Mouse (Mus musculus) neural tube, embryonic 11.5 days (tissue): ENCODE results near the gene 2310022B05Rik. TPM values are rescaled to one million over a fixed set of nuclear protein-coding genes. Genes with fewer than 3 reads are reported as not detected.
A peak's percentile ranks its signal among the peaks of the same experiment; 100 is the strongest.

Source experiments
- ATAC-seq: fragments of 200-750 bp; cut with Nextera tagmentation; 2 replicates; pipeline ENCODE4 v1.8.0; 2017; ENCODE audit warnings: moderate number of reproducible peaks, mild to moderate bottlenecking, moderate TSS enrichment, moderate library complexity; ENCODE audit not compliant: insufficient read depth, low FRiP score, low TSS enrichment
- DNase-seq: peaks from one replicate; pipeline ENCODE4 v3.0.0-alpha.2; 2015; ENCODE audit warnings: low spot score
- H3K27ac ChIP-seq: fragments of 300-500 bp; sonication (generic); 2 replicates; pipeline ENCODE4 v1.5.1; 2014; ENCODE audit warnings: low read depth, mild to moderate bottlenecking, low read length
- H3K27me3 ChIP-seq: fragments of 300-500 bp; sonication (generic); 2 replicates; pipeline ENCODE4 v1.6.1; 2014; ENCODE audit warnings: mild to moderate bottlenecking, low read length, mixed read lengths; ENCODE audit not compliant: control insufficient read depth, insufficient read depth
- H3K36me3 ChIP-seq: fragments of 300-500 bp; sonication (generic); 2 replicates; pipeline ENCODE4 v1.6.1; 2014; ENCODE audit warnings: mild to moderate bottlenecking, low read length, moderate library complexity, mixed read lengths; ENCODE audit not compliant: control insufficient read depth, insufficient read depth
- H3K4me1 ChIP-seq: fragments of 300-500 bp; sonication (generic); 2 replicates; pipeline ENCODE4 v1.6.1; 2014; ENCODE audit warnings: low read length, mixed read lengths; ENCODE audit not compliant: control insufficient read depth, insufficient read depth
- H3K4me2 ChIP-seq: fragments of 300-500 bp; sonication (generic); 2 replicates; pipeline ENCODE4 v1.6.1; 2014; ENCODE audit warnings: low read depth, mild to moderate bottlenecking, moderate library complexity
- H3K4me3 ChIP-seq: fragments of 300-500 bp; sonication (generic); 2 replicates; pipeline ENCODE4 v1.5.1; 2014; ENCODE audit warnings: low read depth, low read length
- H3K9ac ChIP-seq: fragments of 300-500 bp; sonication (generic); 2 replicates; pipeline ENCODE4 v1.6.1; 2014; ENCODE audit warnings: mild to moderate bottlenecking, low read length
- H3K9me3 ChIP-seq: fragments of 300-500 bp; sonication (generic); 2 replicates; pipeline ENCODE4 v1.6.1; 2016; ENCODE audit warnings: low read length; ENCODE audit not compliant: control insufficient read depth
- WGBS: fragments of 180-500 bp; shearing (Covaris S2); extraction: QIAGEN DNeasy Blood & Tissue Kit; methylation state at CpG from one replicate; pipeline ENCODE4 v1.1.7; 2014; 5-methylcytosine and 5-hydroxymethylcytosine counted together
- polyA plus RNA-seq: library from polyadenylated mRNA; unstranded; fragments of >200 nt; fragmentation: Nextera tagmentation; extraction: Ambion mirVana; gene quantifications from 2 replicates; pipeline ENCODE4 v1.2.1, GENCODE M21; 2014

2310022B05Rik gene
- polyA plus RNA-seq, 1 experiment from 2014 or later: 34.3 TPM

- no peak for DNase-seq
- Histone ChIP-seq H3K27me3 (no peaks in the 10 kb centered on the region), H3K4me1 (no peaks in the 10 kb centered on the region), H3K9me3 (no peaks in the 10 kb centered on the region), H3K27ac (no peak overlapping the region), H3K36me3 (no peaks in the 10 kb centered on the region), H3K4me2 (no peak overlapping the region), H3K4me3 (no peak overlapping the region), H3K9ac (no peak overlapping the region)
- WGBS: 61% methylated on average over 7 of the region's 7 CpGs
- ATAC-seq: no peak
Measured at GRCm38 (mm10) chr8:124631966-124632365, 31.2 kb downstream of the 2310022B05Rik start.

GRCm38 (mm10) chr8:124630891-124631290 lies 32.3 kb downstream of the 2310022B05Rik start:
- DNase-seq (no peak), ATAC-seq (no peak)
- Histone ChIP-seq H3K4me2 (no peak overlapping the region), H3K27ac (no peak overlapping the region), H3K9me3 (no peaks in the 10 kb centered on the region), H3K36me3 (no peaks in the 10 kb centered on the region), H3K4me3 (no peak overlapping the region), H3K27me3 (no peaks in the 10 kb centered on the region), H3K9ac (no peak overlapping the region), H3K4me1 (no peaks in the 10 kb centered on the region)
- WGBS: 89% methylated on average over 4 of the region's 4 CpGs

- no peaks in the 10 kb centered on the region for H3K36me3 ChIP-seq
- no peaks in the 10 kb centered on the region for H3K4me1 ChIP-seq
- ATAC-seq (no peak), DNase-seq (no peak)
- H3K9ac ChIP-seq: no peak overlapping the region
- WGBS: 84% methylated on average over 6 of the region's 6 CpGs
- no peaks in the 10 kb centered on the region for H3K27me3 ChIP-seq
- no peak overlapping the region for H3K4me3 ChIP-seq
- H3K4me2 ChIP-seq: no peak overlapping the region
- no peak overlapping the region for H3K27ac ChIP-seq
- H3K9me3 ChIP-seq: no peaks in the 10 kb centered on the region
Measured at GRCm38 (mm10) chr8:124630489-124630888, 32.7 kb downstream of the 2310022B05Rik start.

- WGBS: 86% methylated on average over 9 of the region's 9 CpGs
- Histone ChIP-seq H3K9ac (no peak overlapping the region), H3K27ac (no peak overlapping the region), H3K9me3 (no peaks in the 10 kb centered on the region), H3K36me3 (no peaks in the 10 kb centered on the region), H3K27me3 (no peaks in the 10 kb centered on the region), H3K4me1 (no peaks in the 10 kb centered on the region), H3K4me2 (no peak overlapping the region), H3K4me3 (no peak overlapping the region)
- DNase-seq (no peak), ATAC-seq (no peak)
Measured at GRCm38 (mm10) chr8:124626251-124626650, 36.9 kb downstream of the 2310022B05Rik start.

- DNase-seq: no peak
- H3K27ac ChIP-seq: no peak overlapping the region
- no peaks in the 10 kb centered on the region for H3K9me3 ChIP-seq
- WGBS: 49% methylated on average over 5 of the region's 5 CpGs
- H3K4me2 ChIP-seq: no peak overlapping the region
- 0 out of 2 replicates have a peak, but pooled peaks cover 2% of the 10 kb centered on the region for H3K4me1 ChIP-seq
- H3K9ac ChIP-seq: no peak overlapping the region
- no peak for ATAC-seq
- H3K36me3 ChIP-seq: no peaks in the 10 kb centered on the region
- no peaks in the 10 kb centered on the region for H3K27me3 ChIP-seq
- H3K4me3 ChIP-seq: no peak overlapping the region
Measured at GRCm38 (mm10) chr8:124621255-124621654, 41.9 kb downstream of the 2310022B05Rik start.

- no peak for ATAC-seq
- no peak for DNase-seq
- H3K9ac ChIP-seq: no peak overlapping the region
- 0 out of 2 replicates have a peak, but pooled peaks cover 2% of the 10 kb centered on the region for H3K4me1 ChIP-seq
- no peaks in the 10 kb centered on the region for H3K9me3 ChIP-seq
- H3K27ac ChIP-seq: no peak overlapping the region
- no peak overlapping the region for H3K4me3 ChIP-seq
- H3K36me3 ChIP-seq: no peaks in the 10 kb centered on the region
- no peak overlapping the region for H3K4me2 ChIP-seq
- H3K27me3 ChIP-seq: no peaks in the 10 kb centered on the region
- 72% methylated on average over 9 of the region's 9 CpGs for WGBS
Measured at GRCm38 (mm10) chr8:124618252-124618651, 44.9 kb downstream of the 2310022B05Rik start.

- H3K4me3 ChIP-seq: peak overlapping the region; percentile 30
- peak; percentile 20; the same call in 1 of the 2 replicates for ATAC-seq
- peak; percentile 77 for DNase-seq
- H3K27ac ChIP-seq: no peak overlapping the region
- peak overlapping the region; percentile 52 for H3K9ac ChIP-seq
- H3K27me3 ChIP-seq: no peaks in the 10 kb centered on the region
- WGBS: 10% methylated on average over 17 of the region's 17 CpGs
- 0 out of 2 replicates have a peak, but pooled peaks cover 2% of the 10 kb centered on the region for H3K4me1 ChIP-seq
- no peaks in the 10 kb centered on the region for H3K9me3 ChIP-seq
- H3K4me2 ChIP-seq: peak overlapping the region; percentile 57
- no peaks in the 10 kb centered on the region for H3K36me3 ChIP-seq
Measured at GRCm38 (mm10) chr8:124617266-124617869, 45.8 kb downstream of the 2310022B05Rik start.

GRCm38 (mm10) chr8:124614325-124614724 lies 48.8 kb downstream of the 2310022B05Rik start:
- ATAC-seq (no peak), DNase-seq (no peak)
- H3K36me3 ChIP-seq: no peaks in the 10 kb centered on the region
- no peaks in the 10 kb centered on the region for H3K27me3 ChIP-seq
- no peak overlapping the region for H3K9ac ChIP-seq
- no peaks in the 10 kb centered on the region for H3K9me3 ChIP-seq
- H3K4me2 ChIP-seq: no peak overlapping the region
- no peak overlapping the region for H3K4me3 ChIP-seq
- H3K27ac ChIP-seq: no peak overlapping the region
- 0 out of 2 replicates have a peak, but pooled peaks cover 2% of the 10 kb centered on the region for H3K4me1 ChIP-seq
- 81% methylated on average over 5 of the region's 6 CpGs for WGBS

GRCm38 (mm10) chr8:124608972-124609353 lies 54.2 kb downstream of the 2310022B05Rik start:
- H3K36me3 ChIP-seq: no peaks in the 10 kb centered on the region
- H3K4me1 ChIP-seq: no peaks in the 10 kb centered on the region
- DNase-seq (no peak), ATAC-seq (no peak)
- H3K4me2 ChIP-seq: no peak overlapping the region
- no peaks in the 10 kb centered on the region for H3K9me3 ChIP-seq
- no peak overlapping the region for H3K27ac ChIP-seq
- no peak overlapping the region for H3K9ac ChIP-seq
- H3K4me3 ChIP-seq: no peak overlapping the region
- no peaks in the 10 kb centered on the region for H3K27me3 ChIP-seq
- 86% methylated on average over 9 of the region's 9 CpGs for WGBS
